27 mouse cellular contexts compared by ENCODE assay signal in genomic region chr2:38436701-38437100, GRCm38 (mm10).
"Had no signal": no experiment of that assay in that cellular context is flagged by ENCODE, and none has a peak within 500 bp of the region (broad histone marks: within the 10 kb centered on the region; RNA-seq: fewer than 3 reads in every experiment).

No protein-coding gene starts in this region.

- DNase-seq: gastrocnemius, adult 2 months; gastrocnemius, postnatal 10 days; gastrocnemius, postnatal 25 days; heart, adult 2 months; heart, postnatal 4 days; kidney, adult 18-20 months; kidney, adult 8-10 months; kidney, postnatal 10 days; kidney, postnatal 25 days; kidney, postnatal 4 days; layer of hippocampus, postnatal 36 days; left cerebral cortex, postnatal 4 days had no signal

- H3K36me3 ChIP-seq: heart, embryonic 13.5 days; heart, embryonic 15.5 days; hindbrain, embryonic 10.5 days; hindbrain, embryonic 12.5 days; intestine, embryonic 15.5 days; limb, embryonic 15.5 days; liver, embryonic 12.5 days had no signal

- H3K4me3 ChIP-seq: gastrocnemius, adult 2 months; heart, adult 2 months; heart, embryonic 13.5 days; heart, embryonic 15.5 days; hindbrain, embryonic 10.5 days; hindbrain, embryonic 12.5 days; intestine, embryonic 15.5 days; layer of hippocampus, adult 2 months; limb, embryonic 15.5 days; liver, embryonic 12.5 days had no signal

- H3K4me2 ChIP-seq: heart, embryonic 11.5 days; heart, embryonic 13.5 days; heart, embryonic 15.5 days; hindbrain, embryonic 12.5 days; hindbrain, embryonic 14.5 days; intestine, embryonic 15.5 days; limb, embryonic 15.5 days; liver, embryonic 12.5 days had no signal

- ATAC-seq: forebrain, embryonic 16.5 days; hindbrain, embryonic 16.5 days; inflammation-experienced regulatory T-cells, adult 6 months; intestine, embryonic 15.5 days; intestine, postnatal 0 days; liver, embryonic 12.5 days had no signal

- H3K9me3 ChIP-seq: heart, embryonic 13.5 days; heart, embryonic 15.5 days; hindbrain, embryonic 10.5 days; intestine, embryonic 15.5 days; limb, embryonic 15.5 days; liver, embryonic 12.5 days had no signal

- H3K27me3 ChIP-seq: heart, embryonic 15.5 days; hindbrain, embryonic 12.5 days; intestine, embryonic 15.5 days; limb, embryonic 15.5 days; liver, embryonic 12.5 days had no signal

- H3K4me1 ChIP-seq: heart, embryonic 13.5 days; heart, embryonic 15.5 days; hindbrain, embryonic 12.5 days; intestine, embryonic 15.5 days; liver, embryonic 12.5 days had no signal

- H3K9ac ChIP-seq: heart, embryonic 13.5 days; heart, embryonic 15.5 days; hindbrain, embryonic 12.5 days; hindbrain, embryonic 14.5 days; intestine, embryonic 15.5 days; limb, embryonic 15.5 days; liver, embryonic 12.5 days; liver, embryonic 14.5 days had no signal

- H3K27ac ChIP-seq: gastrocnemius, adult 2 months; heart, adult 2 months; heart, embryonic 13.5 days; heart, embryonic 15.5 days; hindbrain, embryonic 10.5 days; hindbrain, embryonic 12.5 days; hindbrain, embryonic 14.5 days; intestine, embryonic 15.5 days; layer of hippocampus, adult 2 months; limb, embryonic 15.5 days; liver, embryonic 12.5 days; liver, embryonic 14.5 days had no signal
